Mouse (Mus musculus): Measurements from ENCODE around the gene Sim2.
A peak's percentile ranks its signal among the peaks of the same experiment; 100 is the strongest.

The Sim2 gene

DNA sequence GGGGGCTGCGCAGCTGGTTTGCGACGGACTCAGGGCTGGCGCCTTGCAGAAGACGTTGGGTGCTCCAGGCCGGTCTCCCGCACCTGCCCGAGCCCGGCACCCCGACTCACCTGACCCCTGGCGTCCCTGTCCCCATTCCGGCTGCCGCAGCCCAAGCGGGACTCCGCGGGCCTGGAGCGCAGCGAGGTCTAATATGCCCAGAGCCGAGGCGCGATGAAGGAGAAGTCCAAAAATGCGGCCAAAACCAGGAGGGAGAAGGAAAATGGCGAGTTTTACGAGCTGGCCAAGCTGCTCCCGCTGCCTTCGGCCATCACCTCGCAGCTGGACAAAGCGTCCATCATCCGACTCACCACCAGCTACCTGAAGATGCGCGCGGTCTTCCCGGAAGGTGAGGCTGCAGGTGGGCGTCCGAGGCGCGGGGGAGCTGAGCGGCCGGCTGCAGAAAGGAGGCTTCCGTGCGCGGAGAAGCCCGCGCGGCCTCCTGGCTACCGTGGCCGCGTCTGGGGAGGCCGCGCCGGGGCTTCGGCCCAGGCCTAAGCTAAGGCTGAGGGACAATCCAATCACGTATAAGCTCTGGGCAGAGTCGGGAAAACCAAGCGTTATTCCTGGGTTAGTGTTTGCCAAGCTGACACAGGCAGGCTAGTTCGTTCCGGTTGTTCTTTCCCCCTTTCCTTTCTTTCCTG is 1.0 kb downstream of the Sim2 start:
- no peak for TF ChIP-seq GATA4 (IDR thresholded peaks at IDR 0.05; ENCODE audit: insufficient replicate concordance, low read length)

- no peak for TF ChIP-seq GATA4 (IDR thresholded peaks at IDR 0.05; ENCODE audit: insufficient replicate concordance, low read length)
Observed at GRCm38 (mm10) chr16:94086701-94087569, 2.2 kb downstream of the Sim2 start.

- no peak for TF ChIP-seq GATA4 (IDR thresholded peaks at IDR 0.05; ENCODE audit: insufficient replicate concordance, low read length)
Observed at GRCm38 (mm10) chr16:94087570-94088225, 3.0 kb downstream of the Sim2 start.

GRCm38 (mm10) chr16:94088226-94088748 is 3.6 kb downstream of the Sim2 start:
- no peak for TF ChIP-seq GATA4 (IDR thresholded peaks at IDR 0.05; ENCODE audit: insufficient replicate concordance, low read length)

- no peak for TF ChIP-seq GATA4 (IDR thresholded peaks at IDR 0.05; ENCODE audit: insufficient replicate concordance, low read length)
Observed at GRCm38 (mm10) chr16:94088819-94089692, 4.3 kb downstream of the Sim2 start.

DNA sequence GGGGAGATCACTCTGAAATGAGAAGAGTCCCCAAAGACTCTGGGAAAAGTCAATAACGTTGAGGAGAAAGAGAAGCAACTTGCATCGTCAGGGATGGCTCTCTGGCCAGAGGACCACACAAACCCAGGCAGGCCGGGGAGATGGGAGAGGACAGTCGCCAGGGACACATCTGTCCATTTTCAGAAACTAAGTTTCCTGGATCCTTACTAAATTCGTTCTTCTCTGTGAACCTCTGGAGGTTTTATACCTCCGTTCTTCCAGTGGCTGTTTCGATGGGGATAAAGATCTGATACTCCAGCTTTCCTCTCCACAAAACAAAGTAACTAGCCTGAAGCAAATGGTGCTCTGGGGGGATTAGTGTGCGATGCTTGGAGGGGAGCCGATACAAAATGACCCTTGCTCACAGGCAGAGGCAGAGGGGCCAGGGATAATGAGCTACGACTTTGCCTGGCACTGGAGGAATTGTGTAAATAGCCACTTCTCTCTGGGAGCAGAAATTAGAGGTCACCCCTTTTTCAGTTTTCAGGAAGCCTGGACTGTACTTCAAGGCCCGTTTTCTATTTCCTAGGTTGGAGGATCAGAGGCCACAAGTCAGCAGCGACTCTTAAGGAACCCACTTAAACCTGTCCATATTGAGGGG is 7.9 kb downstream of the Sim2 start:
- no peak for TF ChIP-seq GATA4 (IDR thresholded peaks at IDR 0.05; ENCODE audit: insufficient replicate concordance, low read length)

- peak; percentile 87; the same call in 1 of the 2 replicates for TF ChIP-seq GATA4 (IDR thresholded peaks at IDR 0.05; ENCODE audit: insufficient replicate concordance, low read length)
Observed at GRCm38 (mm10) chr16:94093151-94093863, 8.6 kb downstream of the Sim2 start.

- TF ChIP-seq GATA4 (IDR thresholded peaks at IDR 0.05; ENCODE audit: insufficient replicate concordance, low read length), result no peak
Observed at GRCm38 (mm10) chr16:94094251-94095108, 9.7 kb downstream of the Sim2 start.

DNA sequence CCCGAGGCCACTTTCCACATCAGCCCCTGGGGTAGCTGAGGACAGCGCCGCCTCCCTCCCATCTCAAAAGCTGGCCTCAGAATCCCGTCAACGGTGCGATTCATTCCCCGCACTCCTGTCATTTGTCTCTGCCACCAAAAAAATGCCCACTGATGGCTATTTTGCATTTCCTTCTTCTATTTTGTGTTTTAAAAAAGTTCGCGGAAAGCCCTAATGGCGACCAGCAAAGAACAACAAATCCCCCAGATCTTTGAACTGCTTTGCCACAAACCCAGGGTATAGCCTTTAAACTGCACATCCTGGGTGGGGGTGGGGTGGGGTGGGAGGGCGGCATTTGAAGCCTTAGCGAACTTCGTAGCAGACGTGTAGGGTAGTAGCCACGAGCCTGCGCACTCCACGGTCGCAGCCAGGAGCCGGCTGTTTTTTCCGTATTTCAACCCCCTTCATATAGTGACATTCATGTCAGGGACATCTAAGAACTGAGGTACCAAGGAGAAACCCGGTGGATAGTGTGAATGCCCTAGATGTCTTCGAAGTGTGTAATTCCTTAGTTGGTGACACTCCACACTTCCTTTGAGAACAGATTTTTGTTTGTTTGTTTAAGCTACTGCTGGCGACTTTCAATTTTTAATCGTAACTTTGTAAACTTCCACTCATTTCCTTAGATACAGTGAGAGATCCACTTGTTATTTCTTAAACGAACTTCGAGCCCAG is 10.5 kb downstream of the Sim2 start:
- TF ChIP-seq GATA4 (IDR thresholded peaks at IDR 0.05; ENCODE audit: insufficient replicate concordance, low read length), result no peak

GRCm38 (mm10) chr16:94096479-94096878 is 11.7 kb downstream of the Sim2 start:
- TF ChIP-seq GATA4 (IDR thresholded peaks at IDR 0.05; ENCODE audit: insufficient replicate concordance, low read length), result no peak

- no peak for TF ChIP-seq GATA4 (IDR thresholded peaks at IDR 0.05; ENCODE audit: insufficient replicate concordance, low read length)
Observed at GRCm38 (mm10) chr16:94097724-94098455, 13.2 kb downstream of the Sim2 start.
